Mouse (Mus musculus): Measurements from ENCODE around the gene Chst4.
A peak's percentile ranks its signal among the peaks of the same experiment; 100 is the strongest.

Chst4 gene

GRCm38 (mm10) chr8:110022768-110023344, 16.7 kb downstream of the Chst4 start:
- no peaks in the 10 kb centered on the region for H3K36me3 ChIP-seq (ENCODE audit: insufficient read depth, low read length)
- TF ChIP-seq NANOG (IDR thresholded peaks at IDR 0.05; ENCODE audit: borderline replicate concordance, low read length) (no peak), POU5F1 (IDR thresholded peaks at IDR 0.05; ENCODE audit: borderline replicate concordance, low read length) (no peak), CTCF (conservative IDR thresholded peaks at IDR 0.05; ENCODE audit: low read length) (no peak)

GRCm38 (mm10) chr8:110022081-110022480, 17.5 kb downstream of the Chst4 start:
- Histone ChIP-seq H3K4me3 (replicated peaks; ENCODE audit: low read length) (no peak overlapping the region), H3K27me3 (ENCODE audit: insufficient read depth, low read length) (peaks cover 21% of the 10 kb centered on the region; the same call in 1 of the 2 replicates), H3K36me3 (ENCODE audit: insufficient read depth, low read length) (no peaks in the 10 kb centered on the region), H3K9me3 (ENCODE audit: low read length) (no peaks in the 10 kb centered on the region), H3K4me1 (replicated peaks; ENCODE audit: low read depth, low read length) (no peaks in the 10 kb centered on the region)
- TF ChIP-seq NANOG (IDR thresholded peaks at IDR 0.05; ENCODE audit: borderline replicate concordance, low read length), result no peak
- no peak for TF ChIP-seq CTCF (conservative IDR thresholded peaks at IDR 0.05; ENCODE audit: low read length)
- TF ChIP-seq POU5F1 (IDR thresholded peaks at IDR 0.05; ENCODE audit: borderline replicate concordance, low read length), result no peak

More at GRCm38 (mm10) chr8:110022768-110023344, 16.7 kb downstream of the Chst4 start:
- H3K4me3 ChIP-seq (replicated peaks; ENCODE audit: low read length), result no peak overlapping the region
- H3K9me3 ChIP-seq (ENCODE audit: low read length), result no peaks in the 10 kb centered on the region
- H3K4me1 ChIP-seq (replicated peaks; ENCODE audit: low read depth, low read length), result no peaks in the 10 kb centered on the region
- H3K27me3 ChIP-seq (ENCODE audit: insufficient read depth, low read length), result peaks cover 21% of the 10 kb centered on the region; the same call in 1 of the 2 replicates

- no peaks in the 10 kb centered on the region for H3K36me3 ChIP-seq (ENCODE audit: insufficient read depth, low read length)
- H3K4me1 ChIP-seq (replicated peaks; ENCODE audit: low read depth, low read length), result peaks cover 35% of the 10 kb centered on the region
- no peak for TF ChIP-seq POU5F1 (IDR thresholded peaks at IDR 0.05; ENCODE audit: borderline replicate concordance, low read length)
- peak; percentile 85 for TF ChIP-seq CTCF (conservative IDR thresholded peaks at IDR 0.05; ENCODE audit: low read length)
- no peak for TF ChIP-seq NANOG (IDR thresholded peaks at IDR 0.05; ENCODE audit: borderline replicate concordance, low read length)
- H3K4me3 ChIP-seq (replicated peaks; ENCODE audit: low read length), result no peak overlapping the region
- no peaks in the 10 kb centered on the region for H3K9me3 ChIP-seq (ENCODE audit: low read length)
- 0 out of 2 replicates have a peak, but pooled peaks cover 2% of the 10 kb centered on the region for H3K27me3 ChIP-seq (ENCODE audit: insufficient read depth, low read length)
Measured at GRCm38 (mm10) chr8:110010868-110011267, 28.7 kb downstream of the Chst4 start.

GRCm38 (mm10) chr8:110008995-110009446, 30.5 kb downstream of the Chst4 start:
- peaks cover 35% of the 10 kb centered on the region for H3K4me1 ChIP-seq (replicated peaks; ENCODE audit: low read depth, low read length)
- H3K4me3 ChIP-seq (replicated peaks; ENCODE audit: low read length), result peak overlapping the region; percentile 52
- TF ChIP-seq CTCF (conservative IDR thresholded peaks at IDR 0.05; ENCODE audit: low read length) (no peak), POU5F1 (IDR thresholded peaks at IDR 0.05; ENCODE audit: borderline replicate concordance, low read length) (no peak), NANOG (IDR thresholded peaks at IDR 0.05; ENCODE audit: borderline replicate concordance, low read length) (no peak)
- H3K9me3 ChIP-seq (ENCODE audit: low read length), result no peaks in the 10 kb centered on the region
- peaks cover 6% of the 10 kb centered on the region for H3K27me3 ChIP-seq (ENCODE audit: insufficient read depth, low read length)
- no peaks in the 10 kb centered on the region for H3K36me3 ChIP-seq (ENCODE audit: insufficient read depth, low read length)

- Histone ChIP-seq H3K4me3 (replicated peaks; ENCODE audit: low read length) (peak overlapping the region; percentile 52), H3K4me1 (replicated peaks; ENCODE audit: low read depth, low read length) (peaks cover 35% of the 10 kb centered on the region), H3K27me3 (ENCODE audit: insufficient read depth, low read length) (peaks cover 4% of the 10 kb centered on the region), H3K36me3 (ENCODE audit: insufficient read depth, low read length) (no peaks in the 10 kb centered on the region), H3K9me3 (ENCODE audit: low read length) (no peaks in the 10 kb centered on the region)
- no peak for TF ChIP-seq CTCF (conservative IDR thresholded peaks at IDR 0.05; ENCODE audit: low read length)
- no peak for TF ChIP-seq POU5F1 (IDR thresholded peaks at IDR 0.05; ENCODE audit: borderline replicate concordance, low read length)
- TF ChIP-seq NANOG (IDR thresholded peaks at IDR 0.05; ENCODE audit: borderline replicate concordance, low read length), result no peak
Measured at GRCm38 (mm10) chr8:110008228-110008994, 31.1 kb downstream of the Chst4 start.

GRCm38 (mm10) chr8:110006312-110007023, 33.1 kb downstream of the Chst4 start:
- Histone ChIP-seq H3K36me3 (ENCODE audit: insufficient read depth, low read length) (no peaks in the 10 kb centered on the region), H3K4me1 (replicated peaks; ENCODE audit: low read depth, low read length) (peaks cover 35% of the 10 kb centered on the region), H3K4me3 (replicated peaks; ENCODE audit: low read length) (no peak overlapping the region), H3K9me3 (ENCODE audit: low read length) (no peaks in the 10 kb centered on the region), H3K27me3 (ENCODE audit: insufficient read depth, low read length) (peaks cover 15% of the 10 kb centered on the region)
- TF ChIP-seq CTCF (conservative IDR thresholded peaks at IDR 0.05; ENCODE audit: low read length) (no peak), POU5F1 (IDR thresholded peaks at IDR 0.05; ENCODE audit: borderline replicate concordance, low read length) (no peak), NANOG (IDR thresholded peaks at IDR 0.05; ENCODE audit: borderline replicate concordance, low read length) (no peak)

GRCm38 (mm10) chr8:110004300-110004699, 35.2 kb downstream of the Chst4 start:
- H3K9me3 ChIP-seq (ENCODE audit: low read length), result no peaks in the 10 kb centered on the region
- no peak for TF ChIP-seq POU5F1 (IDR thresholded peaks at IDR 0.05; ENCODE audit: borderline replicate concordance, low read length)
- TF ChIP-seq CTCF (conservative IDR thresholded peaks at IDR 0.05; ENCODE audit: low read length), result no peak
- no peak for TF ChIP-seq NANOG (IDR thresholded peaks at IDR 0.05; ENCODE audit: borderline replicate concordance, low read length)
- H3K4me1 ChIP-seq (replicated peaks; ENCODE audit: low read depth, low read length), result peaks cover 30% of the 10 kb centered on the region
- peaks cover 29% of the 10 kb centered on the region for H3K27me3 ChIP-seq (ENCODE audit: insufficient read depth, low read length)
- no peaks in the 10 kb centered on the region for H3K36me3 ChIP-seq (ENCODE audit: insufficient read depth, low read length)
- H3K4me3 ChIP-seq (replicated peaks; ENCODE audit: low read length), result no peak overlapping the region

- no peak for TF ChIP-seq NANOG (IDR thresholded peaks at IDR 0.05; ENCODE audit: borderline replicate concordance, low read length)
- TF ChIP-seq CTCF (conservative IDR thresholded peaks at IDR 0.05; ENCODE audit: low read length), result peak; percentile 82
- Histone ChIP-seq H3K9me3 (ENCODE audit: low read length) (no peaks in the 10 kb centered on the region), H3K36me3 (ENCODE audit: insufficient read depth, low read length) (no peaks in the 10 kb centered on the region), H3K4me1 (replicated peaks; ENCODE audit: low read depth, low read length) (peaks cover 18% of the 10 kb centered on the region), H3K4me3 (replicated peaks; ENCODE audit: low read length) (no peak overlapping the region), H3K27me3 (ENCODE audit: insufficient read depth, low read length) (peaks cover 29% of the 10 kb centered on the region)
Measured at GRCm38 (mm10) chr8:110002953-110003352, 36.6 kb downstream of the Chst4 start.

Measured in E14TG2a.4 (cell line).